Mouse (Mus musculus) heart, postnatal 36 days (tissue): ENCODE results near the gene Tmem164. TPM values are rescaled to one million over a fixed set of nuclear protein-coding genes. Genes with fewer than 3 reads are reported as not detected.

ENCODE experiments used
- DNase-seq, 2 experiments: peaks; one replicate each; pipeline ENCODE4 v3.0.0; 2021 to 2022
- intact Hi-C: fragments of 180-260 bp; cut with DNase I; formaldehyde crosslinking; loops from one replicate; pipeline ENCODE4 v1.15.1; 2025
- total RNA-seq, 2 experiments: library from RNA; stranded (reverse); gene quantifications; 2 replicates each; pipeline ENCODE4 v1.2.3; 2021

Gene Tmem164
- total RNA-seq, 2 experiments from 2014 or later = 21.7 to 36.4 TPM

- no peak for DNase-seq
- intact Hi-C loops = no loop called here
Observed at GRCm38 (mm10) chrX:142729482-142729881, 48.3 kb downstream of the Tmem164 start.

- no peak for DNase-seq
- intact Hi-C loops = no loop called here
Observed at GRCm38 (mm10) chrX:142737099-142737498, 55.9 kb downstream of the Tmem164 start.

- DNase-seq = peak; percentile 24 to 31
- intact Hi-C loops = no loop called here
Observed at GRCm38 (mm10) chrX:142737719-142738118, 56.5 kb downstream of the Tmem164 start.

- intact Hi-C loops = no loop called here
- no peak for DNase-seq
Observed at GRCm38 (mm10) chrX:142747428-142747827, 66.2 kb downstream of the Tmem164 start.

- intact Hi-C loops = no loop called here
- DNase-seq = no peak
Observed at GRCm38 (mm10) chrX:142748574-142748973, 67.4 kb downstream of the Tmem164 start.

- intact Hi-C loops = no loop called here
- DNase-seq = no peak
Observed at GRCm38 (mm10) chrX:142750775-142751174, 69.6 kb downstream of the Tmem164 start.

GRCm38 (mm10) chrX:142755542-142755941 is 74.3 kb downstream of the Tmem164 start:
- no peak for DNase-seq
- intact Hi-C loops = no loop called here

GRCm38 (mm10) chrX:142760415-142760814 is 79.2 kb downstream of the Tmem164 start:
- intact Hi-C loops = no loop called here
- no peak for DNase-seq

GRCm38 (mm10) chrX:142763337-142763736 is 82.1 kb downstream of the Tmem164 start:
- intact Hi-C loops = no loop called here
- DNase-seq = no peak

GRCm38 (mm10) chrX:142769698-142770097 is 88.5 kb downstream of the Tmem164 start:
- intact Hi-C loops = no loop called here
- DNase-seq = no peak

- intact Hi-C loops = no loop called here
- no peak for DNase-seq
Observed at GRCm38 (mm10) chrX:142773658-142774057, 92.5 kb downstream of the Tmem164 start.

- DNase-seq = no peak
- intact Hi-C loops = no loop called here
Observed at GRCm38 (mm10) chrX:142776131-142776530, 94.9 kb downstream of the Tmem164 start.

GRCm38 (mm10) chrX:142778638-142779037 is 97.4 kb downstream of the Tmem164 start:
- intact Hi-C loops = no loop called here
- peak; percentile 10 to 12 for DNase-seq

- DNase-seq = no peak
- intact Hi-C loops = no loop called here
Observed at GRCm38 (mm10) chrX:142786160-142787052, 105.2 kb downstream of the Tmem164 start.

- intact Hi-C loops = no loop called here
- DNase-seq = no peak
Observed at GRCm38 (mm10) chrX:142792185-142792584, 111.0 kb downstream of the Tmem164 start.

- intact Hi-C loops = no loop called here
- no peak for DNase-seq
Observed at GRCm38 (mm10) chrX:142794069-142794610, 112.9 kb downstream of the Tmem164 start.

GRCm38 (mm10) chrX:142804596-142804995 is 123.4 kb downstream of the Tmem164 start:
- no peak for DNase-seq
- intact Hi-C loops = no loop called here

- intact Hi-C loops = loop anchor here (5.0 kb wide), 1 partner anchor 124 kb away; the partner anchor contains the start of gene Tmem164
- DNase-seq = no peak
Observed at GRCm38 (mm10) chrX:142806126-142806525, 124.9 kb downstream of the Tmem164 start.

- intact Hi-C loops = loop anchor here (5.0 kb wide), 1 partner anchor 124 kb away; the partner anchor contains the start of gene Tmem164
- DNase-seq = no peak
Observed at GRCm38 (mm10) chrX:142806620-142807061, 125.4 kb downstream of the Tmem164 start.

GRCm38 (mm10) chrX:142808411-142808810 is 127.2 kb downstream of the Tmem164 start:
- intact Hi-C loops = loop anchor here (1.0 to 5.0 kb wide), 3 partner anchors 126 to 436 kb away; partner anchors contain the start of gene Tmem164
- peak in 1 of 2 experiments; percentile 37 for DNase-seq

- DNase-seq = peak in 1 of 2 experiments; percentile 52
- intact Hi-C loops = no loop called here
Observed at GRCm38 (mm10) chrX:142813146-142813545, 131.9 kb downstream of the Tmem164 start.
